In the genomic region with DNA sequence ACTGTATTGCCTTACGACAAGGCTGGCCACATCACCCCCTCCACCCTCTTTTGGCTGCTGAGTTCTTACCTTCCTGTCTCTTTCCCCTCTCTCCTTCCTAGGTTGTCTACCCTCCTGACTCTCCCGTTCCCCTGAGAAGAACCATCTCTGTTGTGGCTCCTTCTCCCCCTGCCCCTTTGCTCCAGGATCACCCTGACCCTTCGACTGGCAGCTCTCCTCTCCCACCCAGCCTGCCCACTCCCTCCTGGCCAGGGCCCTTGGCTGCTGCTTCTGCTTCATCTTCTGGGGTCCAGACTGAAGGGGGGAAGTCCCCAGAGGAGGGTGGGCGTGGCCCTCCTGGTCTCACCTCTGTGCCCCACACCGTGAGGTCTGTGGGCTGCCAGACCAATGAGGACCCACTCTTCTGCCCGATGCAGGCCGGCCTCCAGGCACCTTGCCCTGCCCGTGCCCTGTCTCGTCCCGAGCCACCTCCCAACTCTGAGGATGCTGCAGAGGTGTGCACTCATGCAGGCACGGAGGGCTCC, we compare ENCODE assay signal across 25 mouse cellular contexts. TPM values are rescaled to one million over a fixed set of nuclear protein-coding genes. Genes with fewer than 3 reads are reported as not detected.
A peak's percentile ranks its signal among the peaks of the same experiment; 100 is the strongest.
DNase-seq lines count a peak whose midpoint lies in the region; ATAC-seq and TF ChIP-seq lines count a peak whose summit lies in the region.
"Had no signal": no experiment of that assay in that cellular context is flagged by ENCODE, and none has a peak within 500 bp of the region (broad histone marks: within the 10 kb centered on the region; RNA-seq: fewer than 3 reads in every experiment).

No protein-coding gene starts in this region.

- peaks cover 88% of the 10 kb centered on the region for H3K36me3 ChIP-seq in forebrain, embryonic 10.5 days (replicated peaks)
- H3K36me3 ChIP-seq in forebrain, postnatal 0 days (ENCODE audit: insufficient read depth), result peaks cover 35% of the 10 kb centered on the region
- H3K36me3 ChIP-seq in limb, embryonic 12.5 days, result peaks cover 99% of the 10 kb centered on the region
- H3K36me3 ChIP-seq in limb, embryonic 10.5 days, result peaks cover 97% of the 10 kb centered on the region
- H3K36me3 ChIP-seq in E14TG2a.4 (ENCODE audit: insufficient read depth, low read length), result peaks cover 73% of the 10 kb centered on the region
- H3K36me3 ChIP-seq in embryonic facial prominence, embryonic 10.5 days (replicated peaks), result peaks cover 98% of the 10 kb centered on the region

- 0 out of 2 replicates have a peak overlapping the region, but pooled peaks have one; percentile 21 for H3K27ac ChIP-seq in forebrain, embryonic 10.5 days
- H3K27ac ChIP-seq in forebrain, postnatal 0 days (ENCODE audit: low read depth, low read length), result no peak overlapping the region
- H3K27ac ChIP-seq in limb, embryonic 12.5 days, result no peak overlapping the region
- H3K27ac ChIP-seq in limb, embryonic 10.5 days, result no peak overlapping the region
- H3K27ac ChIP-seq in embryonic facial prominence, embryonic 10.5 days (replicated peaks), result peak overlapping the region; percentile 44; the same call in 1 of the 2 replicates
- H3K27ac ChIP-seq: embryonic facial prominence, embryonic 13.5 days; heart, embryonic 15.5 days; hindbrain, embryonic 15.5 days; kidney, embryonic 15.5 days; limb, embryonic 13.5 days; liver, embryonic 12.5 days; midbrain, embryonic 15.5 days had no signal

- no peak for DNase-seq in forebrain, embryonic 10.5 days (ENCODE audit: extremely low spot score, low spot score)
- DNase-seq in forebrain, postnatal 0 days, result no peak
- DNase-seq in limb, embryonic 10.5 days (ENCODE audit: low spot score), result no peak
- DNase-seq in embryonic facial prominence, embryonic 10.5 days (ENCODE audit: low spot score), result no peak
- no peak for DNase-seq in liver
- DNase-seq: adrenal gland, postnatal 36 days; cerebellum, adult 9-10 months; kidney, adult 18-20 months; kidney, postnatal 25 days; liver, postnatal 0 days; lung, postnatal 36 days; right cerebral cortex, postnatal 25 days; spleen, adult 18-20 months; thymus, adult 2 months had no signal

- H3K4me1 ChIP-seq in forebrain, embryonic 10.5 days, result peaks cover 39% of the 10 kb centered on the region
- no peaks in the 10 kb centered on the region for H3K4me1 ChIP-seq in forebrain, postnatal 0 days (ENCODE audit: insufficient read depth)
- peaks cover 8% of the 10 kb centered on the region; the same call in 1 of the 2 replicates for H3K4me1 ChIP-seq in limb, embryonic 12.5 days (replicated peaks)
- H3K4me1 ChIP-seq in limb, embryonic 10.5 days, result peaks cover 20% of the 10 kb centered on the region
- H3K4me1 ChIP-seq in E14TG2a.4 (replicated peaks; ENCODE audit: low read depth, low read length), result peaks cover 86% of the 10 kb centered on the region
- peaks cover 49% of the 10 kb centered on the region for H3K4me1 ChIP-seq in embryonic facial prominence, embryonic 10.5 days
- H3K4me1 ChIP-seq: hindbrain, embryonic 15.5 days; midbrain, embryonic 15.5 days had no signal

- TF ChIP-seq CTCF in forebrain, postnatal 0 days (IDR thresholded peaks at IDR 0.05; ENCODE audit: low read depth), result no peak
- TF ChIP-seq CTCF in E14TG2a.4 (conservative IDR thresholded peaks at IDR 0.05; ENCODE audit: low read length), result no peak

- H3K4me2 ChIP-seq in forebrain, postnatal 0 days (ENCODE audit: low read depth), result no peak overlapping the region
- no peak overlapping the region for H3K4me2 ChIP-seq in limb, embryonic 12.5 days
- H3K4me2 ChIP-seq: embryonic facial prominence, embryonic 13.5 days; heart, embryonic 15.5 days; hindbrain, embryonic 15.5 days; kidney, embryonic 15.5 days; limb, embryonic 13.5 days; liver, embryonic 12.5 days; midbrain, embryonic 15.5 days had no signal

- 83% methylated on average over 11 of the region's 11 CpGs for WGBS in forebrain, embryonic 10.5 days
- WGBS in forebrain, postnatal 0 days, result 84% methylated on average over 11 of the region's 11 CpGs
- WGBS in limb, embryonic 12.5 days, result 72% methylated on average over 11 of the region's 11 CpGs
- 76% methylated on average over 11 of the region's 11 CpGs for WGBS in limb, embryonic 10.5 days
- WGBS in embryonic facial prominence, embryonic 10.5 days, result 80% methylated on average over 11 of the region's 11 CpGs

- H3K9ac ChIP-seq in forebrain, postnatal 0 days, result no peak overlapping the region
- H3K9ac ChIP-seq in limb, embryonic 12.5 days (replicated peaks), result 0 out of 2 replicates have a peak overlapping the region, but pooled peaks have one; percentile 8
- H3K9ac ChIP-seq: heart, embryonic 15.5 days; hindbrain, embryonic 15.5 days; kidney, embryonic 15.5 days; limb, embryonic 13.5 days; liver, embryonic 12.5 days; liver, postnatal 0 days; midbrain, embryonic 15.5 days had no signal

- no peak for ATAC-seq in forebrain, postnatal 0 days
- ATAC-seq in limb, embryonic 12.5 days (ENCODE audit: insufficient number of reproducible peaks, insufficient read depth, low FRiP score, low TSS enrichment, low read depth), result no peak
- ATAC-seq: CD4-positive, CD25-positive, alpha-beta regulatory T cell, adult 4 months; forebrain, embryonic 16.5 days; liver, embryonic 12.5 days; liver, postnatal 0 days; midbrain, embryonic 15.5 days had no signal

- no peaks in the 10 kb centered on the region for H3K9me3 ChIP-seq in forebrain, embryonic 10.5 days
- H3K9me3 ChIP-seq in forebrain, postnatal 0 days (ENCODE audit: low read length), result no peaks in the 10 kb centered on the region
- H3K9me3 ChIP-seq in limb, embryonic 12.5 days, result no peaks in the 10 kb centered on the region
- H3K9me3 ChIP-seq in limb, embryonic 10.5 days (replicated peaks), result no peaks in the 10 kb centered on the region
- no peaks in the 10 kb centered on the region for H3K9me3 ChIP-seq in E14TG2a.4 (ENCODE audit: low read length)
- no peaks in the 10 kb centered on the region for H3K9me3 ChIP-seq in embryonic facial prominence, embryonic 10.5 days
- H3K9me3 ChIP-seq: embryonic facial prominence, embryonic 13.5 days; heart, embryonic 15.5 days; hindbrain, embryonic 15.5 days; kidney, embryonic 15.5 days; limb, embryonic 13.5 days; liver, embryonic 12.5 days; midbrain, embryonic 15.5 days had no signal

- no peak overlapping the region for H3K4me3 ChIP-seq in forebrain, embryonic 10.5 days
- no peak overlapping the region for H3K4me3 ChIP-seq in forebrain, postnatal 0 days (ENCODE audit: low read depth, low read length)
- H3K4me3 ChIP-seq in limb, embryonic 12.5 days (replicated peaks), result no peak overlapping the region
- H3K4me3 ChIP-seq in limb, embryonic 10.5 days, result no peak overlapping the region
- H3K4me3 ChIP-seq in E14TG2a.4 (replicated peaks; ENCODE audit: low read length), result peak overlapping the region; percentile 55
- no peak overlapping the region for H3K4me3 ChIP-seq in embryonic facial prominence, embryonic 10.5 days
- H3K4me3 ChIP-seq: embryonic facial prominence, embryonic 13.5 days; heart, embryonic 15.5 days; hindbrain, embryonic 15.5 days; kidney, embryonic 15.5 days; limb, embryonic 13.5 days; liver, embryonic 12.5 days; midbrain, embryonic 15.5 days had no signal

- no peaks in the 10 kb centered on the region for H3K27me3 ChIP-seq in forebrain, embryonic 10.5 days (ENCODE audit: poor library complexity, severe bottlenecking)
- no peaks in the 10 kb centered on the region for H3K27me3 ChIP-seq in forebrain, postnatal 0 days (ENCODE audit: insufficient read depth, low read length)
- no peaks in the 10 kb centered on the region for H3K27me3 ChIP-seq in limb, embryonic 12.5 days
- H3K27me3 ChIP-seq in limb, embryonic 10.5 days (ENCODE audit: low read depth, poor library complexity, severe bottlenecking), result no peaks in the 10 kb centered on the region
- peaks cover 4% of the 10 kb centered on the region for H3K27me3 ChIP-seq in E14TG2a.4 (ENCODE audit: insufficient read depth, low read length)
- H3K27me3 ChIP-seq in embryonic facial prominence, embryonic 10.5 days (replicated peaks; ENCODE audit: low read depth, poor library complexity, severe bottlenecking), result no peaks in the 10 kb centered on the region
- H3K27me3 ChIP-seq: embryonic facial prominence, embryonic 13.5 days; heart, embryonic 15.5 days; hindbrain, embryonic 15.5 days; kidney, embryonic 15.5 days; limb, embryonic 13.5 days; liver, embryonic 12.5 days; midbrain, embryonic 15.5 days had no signal

RNA-seq across cellular contexts. Expression of gene Rplp0, which starts 8.7 kb away (rescaled TPM):
- polyA plus RNA-seq in forebrain, embryonic 10.5 days (2016; fragmentation: Nextera tagmentation; extraction: Ambion mirVana), result 1,454 and 1,463 TPM in 2 replicates
- 1,794 and 2,056 TPM in 2 replicates for total RNA-seq in forebrain, postnatal 0 days (2014; rRNA removed)
- 842 and 978 TPM in 2 replicates for polyA plus RNA-seq in forebrain, postnatal 0 days (2015; fragmentation: Nextera tagmentation; extraction: Ambion mirVana)
- 1,237 and 1,243 TPM in 2 replicates for polyA plus RNA-seq in limb, embryonic 12.5 days (2016; fragmentation: Nextera tagmentation; extraction: Ambion mirVana)
- polyA plus RNA-seq in limb, embryonic 10.5 days (2016; fragmentation: Nextera tagmentation; extraction: Ambion mirVana), result 1,442 and 1,757 TPM in 2 replicates
- polyA plus RNA-seq in embryonic facial prominence, embryonic 10.5 days (2016; fragmentation: Nextera tagmentation; extraction: Ambion mirVana), result 1,413 and 1,489 TPM in 2 replicates

RNA-seq across cellular contexts. Expression of gene Gcn1l1, which starts 14.5 kb away (rescaled TPM):
- polyA plus RNA-seq in forebrain, embryonic 10.5 days (2016; fragmentation: Nextera tagmentation; extraction: Ambion mirVana), result 64.9 and 66.1 TPM in 2 replicates
- 51.9 and 74.4 TPM in 2 replicates for total RNA-seq in forebrain, postnatal 0 days (2014; rRNA removed)
- polyA plus RNA-seq in forebrain, postnatal 0 days (2015; fragmentation: Nextera tagmentation; extraction: Ambion mirVana), result 19.4 and 22.4 TPM in 2 replicates
- 55.4 and 57.4 TPM in 2 replicates for polyA plus RNA-seq in limb, embryonic 12.5 days (2016; fragmentation: Nextera tagmentation; extraction: Ambion mirVana)
- polyA plus RNA-seq in limb, embryonic 10.5 days (2016; fragmentation: Nextera tagmentation; extraction: Ambion mirVana), result 63.3 and 63.8 TPM in 2 replicates
- polyA plus RNA-seq in embryonic facial prominence, embryonic 10.5 days (2016; fragmentation: Nextera tagmentation; extraction: Ambion mirVana), result 65.0 and 65.1 TPM in 2 replicates

RNA-seq across cellular contexts. Expression of gene Pxn, which starts 44.1 kb away (rescaled TPM):
- 34.3 and 35.8 TPM in 2 replicates for polyA plus RNA-seq in forebrain, embryonic 10.5 days (2016; fragmentation: Nextera tagmentation; extraction: Ambion mirVana)
- 23.5 and 29.8 TPM in 2 replicates for total RNA-seq in forebrain, postnatal 0 days (2014; rRNA removed)
- polyA plus RNA-seq in forebrain, postnatal 0 days (2015; fragmentation: Nextera tagmentation; extraction: Ambion mirVana), result 14.1 and 14.8 TPM in 2 replicates
- 40.3 and 47.1 TPM in 2 replicates for polyA plus RNA-seq in limb, embryonic 12.5 days (2016; fragmentation: Nextera tagmentation; extraction: Ambion mirVana)
- polyA plus RNA-seq in limb, embryonic 10.5 days (2016; fragmentation: Nextera tagmentation; extraction: Ambion mirVana), result 36.8 and 45.3 TPM in 2 replicates
- polyA plus RNA-seq in embryonic facial prominence, embryonic 10.5 days (2016; fragmentation: Nextera tagmentation; extraction: Ambion mirVana), result 50.3 and 50.6 TPM in 2 replicates

Comparison
In these comparisons a context has a peak if more than half of its experiments do, and no peak if none do; other contexts are left out.
1. H3K27ac ChIP-seq: peak in forebrain, embryonic 10.5 days (single experiment) and embryonic facial prominence, embryonic 10.5 days (single experiment); none in forebrain, postnatal 0 days (single experiment), limb, embryonic 12.5 days (single experiment) and limb, embryonic 10.5 days (single experiment).